Mouse (Mus musculus) urinary bladder, postnatal 36 days (tissue): ENCODE measurements at regions not wholly inside any gene's neighbourhood (a gene's known extent, or its start where the extent isn't known, plus 50 kb on each side); places are given as distances from the start of the nearest gene placed in this dataset.

ENCODE experiments used
- DNase-seq, 2 experiments: peaks; one replicate each; pipeline ENCODE4 v3.0.0; 2022; ENCODE audit warnings: low spot score in 2 of 2, mixed read lengths in 1 of 2

DNA sequence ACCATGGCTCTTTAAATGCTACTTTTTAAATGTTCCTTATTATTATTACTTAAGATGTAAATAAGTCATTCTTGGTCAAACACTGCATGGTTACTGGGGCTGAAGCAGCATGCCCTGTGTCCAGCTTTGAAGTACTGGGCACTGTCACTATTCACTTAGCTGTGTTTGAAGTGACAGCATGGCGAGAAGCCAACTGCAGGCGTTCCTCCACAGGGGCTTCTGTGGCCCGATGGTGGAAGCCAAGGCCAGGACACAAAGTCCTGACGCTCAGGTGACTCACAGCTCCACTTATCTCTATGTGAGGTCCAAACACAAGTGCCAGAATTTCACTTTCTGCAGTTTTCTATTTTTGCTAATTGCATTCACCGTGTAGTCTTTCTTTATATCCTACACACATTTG, 65.3 kb downstream of the Cdca7 start:
- no peak for DNase-seq

- no peak for DNase-seq
Observed at GRCm38 (mm10) chr2:72545453-72545852, 69.5 kb downstream of the Cdca7 start.

DNA sequence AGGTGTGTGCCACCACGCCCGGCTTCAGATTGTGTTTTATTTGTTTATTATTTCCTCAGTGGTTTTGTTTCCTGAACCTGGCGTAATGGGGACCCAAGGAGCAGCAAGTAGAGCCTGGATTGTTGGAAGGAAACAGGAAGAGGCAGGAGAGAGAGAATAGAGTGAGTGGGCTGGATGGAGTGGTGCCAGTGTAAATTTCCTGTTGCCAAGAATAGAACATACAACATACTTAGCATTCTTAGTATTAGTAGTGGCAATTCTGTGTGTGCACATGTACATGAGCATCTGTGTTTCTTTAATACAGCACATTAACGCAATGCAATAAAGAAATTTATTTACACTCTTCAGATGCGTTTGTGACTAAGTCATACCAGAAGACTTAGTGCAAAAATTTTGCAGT, 70.5 kb downstream of the Cdca7 start:
- no peak for DNase-seq

DNA sequence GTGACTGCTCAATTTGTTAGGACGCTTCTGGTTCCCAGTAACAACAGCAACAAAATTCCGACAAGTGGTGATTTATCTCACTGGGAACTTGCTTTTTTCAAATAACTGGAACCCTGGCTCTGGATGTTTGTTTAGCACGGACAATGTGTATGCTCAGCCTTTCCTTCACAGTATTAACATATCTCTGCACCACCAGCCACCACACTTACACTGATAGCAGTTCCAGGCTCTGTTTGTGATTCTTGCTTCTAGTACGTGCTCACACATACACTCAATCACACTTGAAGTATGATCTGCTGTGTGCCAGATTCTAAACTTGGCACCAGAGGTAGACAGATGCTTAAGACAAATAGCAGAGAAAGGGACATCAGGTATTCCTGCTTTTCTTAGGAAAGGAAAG, 71.0 kb downstream of the Cdca7 start:
- DNase-seq: no peak

DNA sequence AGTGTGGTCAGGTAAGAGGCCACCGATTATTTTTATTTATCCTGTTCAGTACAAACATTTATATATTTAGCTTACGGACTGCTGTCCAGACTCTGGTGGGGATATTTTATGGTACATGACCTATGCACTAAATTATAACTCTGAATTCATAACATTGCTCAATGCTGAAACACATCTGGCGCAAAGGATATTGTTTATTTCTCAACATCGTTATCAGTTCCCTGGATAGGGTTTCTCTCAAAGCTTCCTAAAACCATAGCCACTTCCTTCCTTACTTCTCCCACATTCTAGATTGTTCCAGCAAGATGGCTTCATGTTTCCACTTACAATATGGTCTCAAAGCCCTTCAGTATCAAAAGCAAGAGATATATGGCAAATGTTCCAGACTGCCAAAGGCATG, 75.3 kb downstream of the Cdca7 start:
- no peak for DNase-seq

GRCm38 (mm10) chr2:72554603-72555002, 78.6 kb downstream of the Cdca7 start:
- peak; percentile 20 to 73 for DNase-seq

- DNase-seq: peak; percentile 2 to 7
Observed at GRCm38 (mm10) chr2:72555116-72555515, 79.2 kb downstream of the Cdca7 start.

DNA sequence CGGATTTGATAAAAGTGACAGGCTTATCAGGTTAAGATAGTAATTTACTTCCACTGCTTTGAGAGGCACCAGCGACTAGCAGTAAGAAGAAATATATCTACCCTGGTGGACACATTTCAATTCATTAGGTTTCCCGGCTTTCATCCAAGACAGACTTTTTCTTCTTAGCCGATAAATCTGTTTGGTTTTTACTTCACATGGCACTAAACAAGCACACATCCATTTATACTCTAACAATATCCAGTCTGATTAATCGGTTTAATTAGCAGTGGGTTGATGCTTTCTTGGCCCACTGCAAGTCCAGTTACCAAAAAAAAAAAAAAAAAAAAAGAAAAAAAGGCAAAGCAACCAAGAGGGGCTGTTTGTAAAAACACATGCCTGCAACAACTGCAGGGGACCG, 79.6 kb downstream of the Cdca7 start:
- DNase-seq: no peak

DNA sequence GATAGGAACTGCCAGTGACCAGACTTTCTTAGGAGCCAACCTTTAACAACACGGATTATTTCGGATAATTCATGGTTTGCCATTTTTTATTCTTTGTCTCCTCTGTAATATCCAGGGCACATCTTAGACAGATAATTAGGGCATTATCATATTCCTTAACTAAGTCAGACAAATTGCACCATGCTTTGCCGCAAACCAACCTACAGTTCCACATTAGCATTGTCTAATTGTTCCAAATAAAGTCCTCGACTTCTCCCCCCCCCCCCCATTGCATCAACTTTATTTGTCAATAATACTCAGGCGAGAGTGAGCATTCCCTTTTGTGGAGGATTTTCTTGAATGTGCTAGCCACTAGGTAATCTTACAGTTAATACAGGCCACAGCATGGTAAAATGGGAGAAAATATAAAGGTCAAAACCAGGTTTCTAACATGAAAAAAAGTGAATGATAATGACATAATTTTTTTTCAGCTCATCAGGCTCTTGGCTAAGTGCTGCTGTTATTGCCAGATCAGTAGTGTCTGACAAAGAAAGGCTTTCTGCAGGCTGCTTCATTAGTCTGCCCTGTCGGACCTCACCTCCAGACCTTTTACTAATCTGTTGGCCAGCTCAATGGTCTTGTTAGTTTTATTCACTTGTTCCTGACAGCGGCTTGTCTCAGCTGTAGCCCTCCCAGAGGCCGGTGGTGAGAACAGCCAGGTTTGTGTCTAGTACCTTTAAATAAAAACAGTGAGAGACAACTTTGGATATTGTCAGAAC, 80.3 kb downstream of the Cdca7 start:
- DNase-seq: no peak

DNA sequence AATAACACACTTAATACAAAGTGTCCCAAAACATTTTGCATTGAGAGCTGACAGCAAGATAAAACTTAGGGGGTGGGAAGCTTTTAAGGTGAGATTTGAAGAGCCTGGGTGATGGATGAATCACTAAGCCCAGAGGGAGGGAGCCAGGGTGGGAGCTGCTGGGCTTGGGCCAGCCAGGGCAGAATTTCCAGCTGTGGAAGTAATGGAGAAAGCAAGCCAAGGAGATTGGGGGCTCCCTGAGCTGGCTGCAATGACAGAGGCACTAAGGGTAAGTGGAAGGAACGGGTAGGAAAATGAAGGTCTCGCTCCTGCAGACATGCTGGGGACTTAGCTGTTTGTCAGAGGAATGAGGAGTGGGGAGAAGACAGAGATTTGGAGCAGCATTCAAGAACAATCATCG, 81.2 kb downstream of the Cdca7 start:
- DNase-seq: peak in 1 of 2 experiments; percentile 15

DNA sequence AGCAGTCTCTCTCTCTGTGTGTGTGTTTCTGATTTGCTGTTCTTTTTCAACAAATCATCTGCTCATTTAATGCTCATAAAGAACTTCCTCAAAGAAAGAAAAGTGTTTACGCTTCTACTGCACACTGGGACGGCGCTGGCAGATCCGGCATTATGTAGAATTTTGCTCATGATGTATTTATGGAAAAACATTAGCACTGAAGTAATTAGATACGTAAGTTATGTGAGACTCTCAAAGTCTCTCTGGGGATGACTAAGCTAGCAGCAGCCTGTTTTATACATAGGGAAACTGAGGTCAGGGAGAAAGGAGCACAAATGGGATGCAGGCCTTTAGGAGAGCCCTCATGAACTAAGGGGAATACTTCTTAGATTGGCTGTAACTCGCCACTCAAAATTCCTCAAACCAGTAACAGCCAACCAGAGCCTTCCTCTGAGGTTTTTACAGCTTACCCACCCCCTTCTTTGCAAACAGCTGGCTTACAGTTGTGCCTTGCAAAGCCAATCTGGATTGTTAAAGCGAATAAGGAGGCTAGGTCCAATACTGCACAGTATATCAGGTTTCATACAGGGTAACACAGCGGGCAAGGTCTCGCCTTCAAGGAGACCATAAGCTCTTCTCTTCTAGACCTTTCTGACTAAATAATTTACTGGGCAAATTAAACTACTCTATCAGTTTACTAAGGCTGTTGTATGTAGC, 81.8 kb downstream of the Cdca7 start:
- no peak for DNase-seq

GRCm38 (mm10) chr2:72561383-72561782, 85.4 kb downstream of the Cdca7 start:
- no peak for DNase-seq

DNA sequence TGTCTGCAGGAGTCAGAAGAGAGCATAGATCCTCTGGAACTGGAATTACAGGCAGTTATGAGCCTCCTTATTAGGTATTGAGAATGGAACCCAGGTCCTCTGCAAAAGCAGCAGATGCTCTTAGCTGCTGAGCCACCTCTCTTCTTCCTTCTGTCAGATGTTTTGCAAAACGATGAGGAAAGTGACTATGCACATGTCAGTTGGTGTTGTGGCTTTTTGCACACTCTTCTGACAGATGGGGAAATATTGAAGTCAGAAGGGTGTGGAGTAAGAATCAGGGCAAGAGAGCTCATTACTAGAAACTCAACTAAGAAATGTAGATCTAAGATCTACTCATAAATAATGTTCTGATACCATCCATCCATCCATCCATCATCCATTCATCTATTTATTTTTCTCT, 102.4 kb downstream of the Cdca7 start:
- no peak for DNase-seq

DNA sequence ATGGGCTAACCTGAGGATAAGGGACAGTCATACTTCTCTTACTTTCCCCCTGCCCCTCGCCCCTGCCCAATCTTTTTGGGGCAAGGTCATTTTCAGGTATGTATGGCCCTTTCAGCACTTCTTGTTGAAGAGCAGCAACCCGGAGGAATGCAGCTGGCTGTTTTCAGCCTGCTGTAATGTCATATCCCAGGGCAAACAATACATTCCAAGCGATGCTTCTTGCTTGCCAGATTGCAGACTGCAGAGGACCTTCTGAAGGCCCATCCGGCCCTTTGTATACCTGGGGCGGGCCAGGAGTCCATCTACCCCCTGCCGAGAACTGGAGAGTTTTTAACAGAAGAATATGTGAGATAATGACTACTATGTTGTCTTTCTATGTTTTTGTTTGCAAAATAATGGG, 105.2 kb downstream of the Cdca7 start:
- DNase-seq: no peak

DNA sequence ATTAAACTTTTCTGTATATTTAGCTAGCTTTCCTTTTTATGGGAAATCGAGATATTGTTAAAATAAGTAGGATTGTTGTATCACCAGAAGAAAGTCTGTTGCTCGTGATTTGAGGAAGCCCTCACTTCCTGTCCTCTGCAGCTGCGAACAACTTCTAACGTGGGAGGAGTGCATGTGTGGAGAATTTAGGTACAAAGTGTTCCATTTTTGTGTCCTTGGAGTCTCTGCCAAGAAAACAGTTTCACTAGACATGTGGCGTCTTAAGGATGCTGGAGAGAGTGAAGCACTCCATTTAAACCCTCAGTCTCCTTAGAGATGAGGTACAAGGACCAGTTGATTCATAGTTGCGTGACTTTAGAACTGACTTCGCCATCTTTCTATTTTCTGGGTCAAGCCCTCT, 112.9 kb downstream of the Cdca7 start:
- no peak for DNase-seq

DNA sequence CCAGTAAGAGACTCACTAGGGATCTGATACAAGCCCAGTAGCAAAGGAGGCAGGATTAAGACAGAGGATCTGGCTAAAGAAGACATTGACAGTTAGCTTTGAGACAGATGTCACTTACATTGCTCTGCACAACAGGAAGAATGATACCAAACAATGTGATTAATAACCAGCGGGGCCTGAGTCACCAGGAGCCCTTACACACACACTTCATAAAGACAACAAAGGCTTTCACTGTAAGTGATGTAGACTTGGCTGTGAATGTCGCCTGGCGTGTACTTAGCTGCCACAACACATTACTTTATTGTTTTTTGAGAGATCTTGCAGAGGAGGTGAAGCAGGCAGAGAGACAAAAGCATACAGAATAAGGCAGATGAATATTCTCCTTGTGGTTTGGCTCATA, 116.1 kb downstream of the Cdca7 start:
- no peak for DNase-seq

DNA sequence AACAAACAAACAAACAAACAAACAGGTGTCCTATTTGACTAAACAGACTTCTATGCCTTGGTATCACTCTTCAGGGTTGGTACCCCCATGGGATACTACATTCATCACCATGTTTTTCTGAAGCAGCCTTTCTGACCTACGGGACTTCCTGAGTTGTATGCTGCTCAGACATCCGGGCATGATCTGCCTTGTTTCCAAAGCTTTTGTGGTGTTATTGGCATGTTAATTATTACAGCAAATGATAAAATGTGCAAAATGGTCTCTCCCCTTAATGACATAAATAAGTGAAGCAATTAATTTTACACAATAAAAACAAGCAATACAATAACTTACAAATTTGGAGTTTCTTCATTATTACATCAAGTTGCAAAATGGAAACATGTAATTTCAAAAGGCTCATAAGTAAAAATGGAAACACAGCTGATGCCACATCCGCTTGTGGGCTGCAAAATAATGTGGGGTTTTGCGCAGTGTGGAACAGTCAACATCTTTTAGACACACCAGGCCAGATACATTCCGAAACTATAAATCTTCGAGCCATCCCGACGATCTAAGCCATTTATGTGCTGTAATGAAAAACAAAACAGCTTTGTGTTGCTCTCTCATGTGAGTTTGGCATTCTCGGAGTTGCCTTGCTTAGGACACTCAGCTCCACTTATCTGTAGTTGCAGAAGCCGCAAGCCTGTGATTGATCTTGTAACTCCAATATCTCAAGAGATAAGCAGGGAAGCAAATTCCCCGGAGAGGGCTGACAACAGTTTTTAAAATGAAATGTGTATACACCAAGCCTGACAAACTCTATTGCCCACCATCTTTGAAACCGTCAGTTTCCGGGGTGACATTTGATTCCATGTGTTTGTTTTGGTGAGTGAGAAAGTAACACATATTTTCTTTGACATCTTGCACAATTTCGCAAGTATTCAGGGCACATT, 121.3 kb downstream of the Cdca7 start:
- no peak for DNase-seq

DNA sequence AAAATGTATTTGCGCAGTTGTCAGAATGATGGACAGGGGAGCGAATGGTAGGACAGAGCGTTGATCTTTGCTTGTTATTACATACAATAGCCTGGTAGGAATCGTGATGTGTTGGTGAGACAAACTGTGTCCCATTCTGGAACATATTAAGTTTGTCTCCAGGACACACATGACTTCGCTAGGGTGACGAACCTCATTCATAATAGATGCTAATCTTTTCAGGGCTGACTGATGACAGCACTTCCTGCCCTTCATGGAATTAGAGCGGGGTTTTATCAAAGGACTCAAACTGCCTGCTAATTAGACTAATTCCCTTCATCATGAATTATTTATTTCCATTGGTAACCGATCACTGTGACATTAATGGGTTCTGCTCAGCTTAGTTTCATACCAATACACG, 122.0 kb downstream of the Cdca7 start:
- DNase-seq: no peak

DNA sequence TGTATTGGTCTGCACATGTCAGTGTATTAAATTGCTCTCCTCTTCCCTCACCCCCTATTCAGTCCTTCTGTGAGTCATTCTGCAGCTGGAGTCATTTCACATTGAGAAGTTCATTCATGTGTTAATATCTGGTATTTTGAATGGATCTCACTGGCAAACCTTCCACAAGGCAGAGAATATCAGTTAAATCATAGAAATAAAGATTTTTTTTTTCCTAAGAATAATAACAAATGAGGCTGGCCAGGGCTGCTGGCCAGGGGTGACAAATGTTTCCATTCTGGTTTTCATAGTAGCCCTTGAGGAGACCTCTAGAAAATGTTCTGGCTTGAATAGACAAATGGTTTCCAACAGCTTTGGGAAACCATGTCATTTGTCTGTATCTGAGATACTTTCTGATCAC, 124.8 kb downstream of the Cdca7 start:
- no peak for DNase-seq

DNA sequence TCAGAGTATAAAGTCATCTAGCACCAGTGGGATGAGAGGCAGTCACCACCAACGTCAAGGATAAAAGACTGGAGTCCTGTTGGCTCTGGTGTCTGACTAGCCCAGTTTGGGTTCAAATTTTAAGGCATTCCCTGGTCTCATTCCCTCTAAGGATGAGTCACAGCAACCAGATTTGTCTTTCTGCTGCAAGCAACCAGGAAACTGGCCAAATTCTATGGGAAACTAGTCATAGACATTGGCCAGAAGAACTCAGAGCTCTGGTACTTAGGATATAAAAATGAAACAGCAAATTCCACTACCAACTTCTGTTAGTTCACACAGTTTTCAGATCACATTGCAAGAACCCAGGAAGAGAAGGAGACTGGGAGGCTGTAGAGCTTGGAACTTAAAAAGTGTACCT, 126.2 kb downstream of the Cdca7 start:
- no peak for DNase-seq

- DNase-seq: peak in 1 of 2 experiments; percentile 51
Observed at GRCm38 (mm10) chr2:72612221-72612620, 136.3 kb downstream of the Cdca7 start.

- peak; percentile 60 to 81 for DNase-seq
Observed at GRCm38 (mm10) chr2:72614256-72614655, 138.3 kb downstream of the Cdca7 start.
